Mouse (Mus musculus) naive thymus-derived CD4-positive, alpha-beta T cell, adult 5 months (primary cell): ENCODE measurements around the gene C130074G19Rik. TPM values are rescaled to one million over a fixed set of nuclear protein-coding genes. Genes with fewer than 3 reads are reported as not detected.

Source experiments
- polyA plus RNA-seq: library from polyadenylated mRNA; unstranded; fragments of 100-300 nt; shearing (Covaris generic); gene quantifications from one replicate; pipeline ENCODE4 v1.2.1, GENCODE M21; 2017

Gene C130074G19Rik
- polyA plus RNA-seq: not detected

GRCm38 (mm10) chr1:184882281-184883268 lies at the start of gene C130074G19Rik:
Gene C130074G19Rik (minus strand): TSS chr1:184883218.

GRCm38 (mm10) chr1:184846092-184846750 lies 36.8 kb downstream of the C130074G19Rik start, which contains the start of gene Marc2:
Gene Marc2 (minus strand): TSS chr1:184846451.

Other genes with a start within 250 kb of the C130074G19Rik start
- gene Hlx, start 150.6 kb downstream of the C130074G19Rik start, polyA plus RNA-seq: not detected
- not detected for gene Marc1, start 71.9 kb downstream of the C130074G19Rik start, polyA plus RNA-seq
- gene Marc2, start 36.8 kb downstream of the C130074G19Rik start, polyA plus RNA-seq: 234 TPM
- gene Mark1, start 116.4 kb upstream of the C130074G19Rik start, polyA plus RNA-seq: not detected